Mouse (Mus musculus): Measurements from ENCODE around the gene Gosr2. TPM values are rescaled to one million over a fixed set of nuclear protein-coding genes. Genes with fewer than 3 reads are reported as not detected.
A peak's percentile ranks its signal among the peaks of the same experiment; 100 is the strongest.

Gosr2 gene
- polyA plus RNA-seq (2012; rRNA removed): 92.3 and 99.9 TPM in 2 replicates

GRCm38 (mm10) chr11:103697565-103698176, at the start of gene Gosr2:
TSS of gene Gosr2 (minus strand) at chr11:103697898.
- Histone ChIP-seq H3K4me1 (ENCODE audit: control insufficient read depth, insufficient read depth, low read length) (0 out of 2 replicates have a peak, but pooled peaks cover 2% of the 10 kb centered on the region), H3K4me3 (ENCODE audit: insufficient read depth, low read length) (peak within 1 kb of the TSS; percentile 85), H3K27ac (ENCODE audit: insufficient read depth, low read length) (peak within 1 kb of the TSS; percentile 99)
- TF ChIP-seq POLR2A (IDR thresholded peaks at IDR 0.05; ENCODE audit: extremely low read depth, insufficient read depth, low read length) (peak; percentile 74), CTCF (IDR thresholded peaks at IDR 0.05; ENCODE audit: extremely low read depth, insufficient read depth, low read length) (no peak)

GRCm38 (mm10) chr11:103735046-103735781, 37.5 kb upstream of the Gosr2 start:
- Histone ChIP-seq H3K27ac (ENCODE audit: insufficient read depth, low read length) (no peak overlapping the region), H3K4me3 (ENCODE audit: insufficient read depth, low read length) (no peak overlapping the region), H3K4me1 (ENCODE audit: control insufficient read depth, insufficient read depth, low read length) (no peaks in the 10 kb centered on the region)
- TF ChIP-seq POLR2A (IDR thresholded peaks at IDR 0.05; ENCODE audit: extremely low read depth, insufficient read depth, low read length) (no peak), CTCF (IDR thresholded peaks at IDR 0.05; ENCODE audit: extremely low read depth, insufficient read depth, low read length) (no peak)

- H3K4me1 ChIP-seq (ENCODE audit: control insufficient read depth, insufficient read depth, low read length): no peaks in the 10 kb centered on the region
- TF ChIP-seq CTCF (IDR thresholded peaks at IDR 0.05; ENCODE audit: extremely low read depth, insufficient read depth, low read length) (no peak), POLR2A (IDR thresholded peaks at IDR 0.05; ENCODE audit: extremely low read depth, insufficient read depth, low read length) (no peak)
- no peak overlapping the region for H3K4me3 ChIP-seq (ENCODE audit: insufficient read depth, low read length)
- H3K27ac ChIP-seq (ENCODE audit: insufficient read depth, low read length): no peak overlapping the region
Observed at GRCm38 (mm10) chr11:103734411-103735045, 36.8 kb upstream of the Gosr2 start.

- no peak overlapping the region for H3K27ac ChIP-seq (ENCODE audit: insufficient read depth, low read length)
- H3K4me3 ChIP-seq (ENCODE audit: insufficient read depth, low read length): no peak overlapping the region
- TF ChIP-seq POLR2A (IDR thresholded peaks at IDR 0.05; ENCODE audit: extremely low read depth, insufficient read depth, low read length): no peak
- TF ChIP-seq CTCF (IDR thresholded peaks at IDR 0.05; ENCODE audit: extremely low read depth, insufficient read depth, low read length): no peak
- no peaks in the 10 kb centered on the region for H3K4me1 ChIP-seq (ENCODE audit: control insufficient read depth, insufficient read depth, low read length)
Observed at GRCm38 (mm10) chr11:103733961-103734360, 36.3 kb upstream of the Gosr2 start.

- H3K27ac ChIP-seq (ENCODE audit: insufficient read depth, low read length): no peak overlapping the region
- H3K4me3 ChIP-seq (ENCODE audit: insufficient read depth, low read length): no peak overlapping the region
- TF ChIP-seq CTCF (IDR thresholded peaks at IDR 0.05; ENCODE audit: extremely low read depth, insufficient read depth, low read length): no peak
- TF ChIP-seq POLR2A (IDR thresholded peaks at IDR 0.05; ENCODE audit: extremely low read depth, insufficient read depth, low read length): no peak
- no peaks in the 10 kb centered on the region for H3K4me1 ChIP-seq (ENCODE audit: control insufficient read depth, insufficient read depth, low read length)
Observed at GRCm38 (mm10) chr11:103733069-103733468, 35.4 kb upstream of the Gosr2 start.

GRCm38 (mm10) chr11:103732306-103732705, 34.6 kb upstream of the Gosr2 start:
- no peak overlapping the region for H3K4me3 ChIP-seq (ENCODE audit: insufficient read depth, low read length)
- H3K27ac ChIP-seq (ENCODE audit: insufficient read depth, low read length): no peak overlapping the region
- no peak for TF ChIP-seq CTCF (IDR thresholded peaks at IDR 0.05; ENCODE audit: extremely low read depth, insufficient read depth, low read length)
- TF ChIP-seq POLR2A (IDR thresholded peaks at IDR 0.05; ENCODE audit: extremely low read depth, insufficient read depth, low read length): no peak
- H3K4me1 ChIP-seq (ENCODE audit: control insufficient read depth, insufficient read depth, low read length): no peaks in the 10 kb centered on the region

GRCm38 (mm10) chr11:103731594-103731993, 33.9 kb upstream of the Gosr2 start:
- TF ChIP-seq POLR2A (IDR thresholded peaks at IDR 0.05; ENCODE audit: extremely low read depth, insufficient read depth, low read length) (no peak), CTCF (IDR thresholded peaks at IDR 0.05; ENCODE audit: extremely low read depth, insufficient read depth, low read length) (no peak)
- Histone ChIP-seq H3K4me1 (ENCODE audit: control insufficient read depth, insufficient read depth, low read length) (no peaks in the 10 kb centered on the region), H3K27ac (ENCODE audit: insufficient read depth, low read length) (no peak overlapping the region), H3K4me3 (ENCODE audit: insufficient read depth, low read length) (no peak overlapping the region)

GRCm38 (mm10) chr11:103729282-103729985, 31.7 kb upstream of the Gosr2 start:
- TF ChIP-seq CTCF (IDR thresholded peaks at IDR 0.05; ENCODE audit: extremely low read depth, insufficient read depth, low read length): no peak
- no peak for TF ChIP-seq POLR2A (IDR thresholded peaks at IDR 0.05; ENCODE audit: extremely low read depth, insufficient read depth, low read length)
- Histone ChIP-seq H3K4me1 (ENCODE audit: control insufficient read depth, insufficient read depth, low read length) (no peaks in the 10 kb centered on the region), H3K4me3 (ENCODE audit: insufficient read depth, low read length) (no peak overlapping the region), H3K27ac (ENCODE audit: insufficient read depth, low read length) (no peak overlapping the region)

GRCm38 (mm10) chr11:103724331-103724771, 26.7 kb upstream of the Gosr2 start:
- TF ChIP-seq CTCF (IDR thresholded peaks at IDR 0.05; ENCODE audit: extremely low read depth, insufficient read depth, low read length) (no peak), POLR2A (IDR thresholded peaks at IDR 0.05; ENCODE audit: extremely low read depth, insufficient read depth, low read length) (no peak)
- no peak overlapping the region for H3K4me3 ChIP-seq (ENCODE audit: insufficient read depth, low read length)
- H3K27ac ChIP-seq (ENCODE audit: insufficient read depth, low read length): no peak overlapping the region
- H3K4me1 ChIP-seq (ENCODE audit: control insufficient read depth, insufficient read depth, low read length): no peaks in the 10 kb centered on the region

Measured in cortical plate, adult 2 months (tissue).